Mouse (Mus musculus): Measurements from ENCODE around the gene Vmn1r21. TPM values are rescaled to one million over a fixed set of nuclear protein-coding genes. Genes with fewer than 3 reads are reported as not detected.
A peak's percentile ranks its signal among the peaks of the same experiment; 100 is the strongest.
"Not testable (repeated sequence)": the region's sequence is repeated elsewhere in the genome, so short reads cannot be mapped to it uniquely, and the experiment has no call there.

Gene Vmn1r21
- not detected for total RNA-seq (2022)

DNA sequence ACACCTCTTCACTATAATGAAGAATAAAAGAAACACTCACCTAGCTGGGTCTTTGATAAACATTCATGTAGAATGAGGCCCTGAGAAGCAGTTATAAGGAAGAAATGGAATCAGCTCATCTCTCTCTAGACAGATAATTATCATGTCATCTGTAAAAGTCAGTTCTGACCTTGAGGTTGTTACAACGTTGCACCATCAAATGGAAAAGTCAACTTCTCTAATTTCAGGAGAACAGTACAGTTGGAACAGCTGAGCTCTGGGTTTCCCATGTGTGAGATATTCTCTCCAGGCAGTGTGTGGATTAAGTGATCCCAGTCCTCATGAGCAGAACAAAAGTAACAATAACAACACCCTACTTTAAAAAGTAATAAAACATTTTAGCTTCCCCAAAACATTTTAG lies at the start of gene Vmn1r21:
TSS of gene Vmn1r21 (minus strand) at position 58 of the 400 bp plus-strand sequence.
- no peak for DNase-seq (ENCODE audit: low spot score)

DNA sequence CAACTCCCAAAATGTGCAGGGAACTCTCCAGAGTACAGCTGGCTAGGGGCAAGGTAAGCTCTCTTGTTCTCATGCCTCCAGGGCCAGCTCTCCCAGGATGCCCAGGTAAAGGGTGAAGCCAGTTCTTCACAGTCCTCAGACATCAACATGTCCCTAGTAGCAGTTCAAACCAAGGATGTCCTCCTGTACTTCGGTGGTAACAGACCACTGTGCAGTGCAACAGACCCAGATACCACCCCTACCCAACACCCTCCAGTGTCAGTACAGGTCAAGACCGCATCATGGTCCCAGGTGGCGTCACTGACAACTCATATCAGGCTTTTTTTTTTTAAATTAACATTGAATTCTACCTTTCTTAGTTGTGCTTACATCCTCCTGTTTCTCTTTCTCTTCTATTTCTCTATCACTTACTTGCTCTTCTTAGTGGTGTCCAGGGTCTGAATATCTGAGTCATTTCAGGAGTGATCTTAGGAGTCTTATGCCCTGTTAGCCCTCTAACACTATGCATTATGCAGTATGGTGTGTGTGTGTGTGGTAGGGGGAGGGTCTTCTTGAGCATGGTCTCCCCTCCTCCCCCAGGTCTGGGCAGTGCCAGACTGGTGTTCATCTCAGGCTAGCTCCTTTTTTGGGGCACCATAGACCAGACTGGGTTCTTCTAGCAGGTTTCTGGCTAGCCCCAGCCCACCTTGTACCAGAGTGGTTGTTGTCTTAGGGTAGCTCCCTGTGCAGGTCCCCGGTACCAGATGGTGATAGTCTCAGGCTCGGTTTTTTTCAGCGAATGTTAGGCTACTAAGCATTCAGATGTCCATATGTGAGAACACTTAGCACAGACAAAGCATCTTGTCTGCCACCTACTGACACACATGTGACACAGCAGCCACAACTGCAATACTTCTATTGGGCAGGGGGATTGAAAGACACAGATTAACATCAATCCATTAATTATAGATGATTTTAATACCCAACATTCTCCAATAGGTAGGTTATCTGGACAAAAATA lies 9.2 kb upstream of the Vmn1r21 start:
- peak; percentile 24 for DNase-seq (ENCODE audit: low spot score)

DNA sequence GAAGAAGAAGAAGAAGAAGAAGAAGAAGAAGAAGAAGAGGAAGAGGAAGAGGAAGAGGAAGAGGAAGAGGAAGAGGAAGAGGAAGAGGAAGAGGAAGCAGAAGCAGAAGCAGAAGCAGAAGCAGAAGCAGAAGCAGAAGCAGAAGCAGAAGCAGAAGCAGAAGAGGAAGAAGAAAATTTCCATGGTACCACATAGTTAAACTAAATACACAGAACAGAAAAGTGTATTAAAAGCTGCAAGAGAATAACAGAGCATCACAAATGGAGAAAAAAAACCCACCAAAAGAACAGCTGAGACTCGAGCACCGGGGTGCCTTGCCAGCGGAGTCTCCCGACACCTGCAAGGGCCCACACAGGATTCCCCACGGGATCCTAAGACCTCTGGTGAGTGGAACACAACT lies 1.0 kb upstream of the Vmn1r21 start:
- not testable (repeated sequence) for DNase-seq (ENCODE audit: low spot score)

DNA sequence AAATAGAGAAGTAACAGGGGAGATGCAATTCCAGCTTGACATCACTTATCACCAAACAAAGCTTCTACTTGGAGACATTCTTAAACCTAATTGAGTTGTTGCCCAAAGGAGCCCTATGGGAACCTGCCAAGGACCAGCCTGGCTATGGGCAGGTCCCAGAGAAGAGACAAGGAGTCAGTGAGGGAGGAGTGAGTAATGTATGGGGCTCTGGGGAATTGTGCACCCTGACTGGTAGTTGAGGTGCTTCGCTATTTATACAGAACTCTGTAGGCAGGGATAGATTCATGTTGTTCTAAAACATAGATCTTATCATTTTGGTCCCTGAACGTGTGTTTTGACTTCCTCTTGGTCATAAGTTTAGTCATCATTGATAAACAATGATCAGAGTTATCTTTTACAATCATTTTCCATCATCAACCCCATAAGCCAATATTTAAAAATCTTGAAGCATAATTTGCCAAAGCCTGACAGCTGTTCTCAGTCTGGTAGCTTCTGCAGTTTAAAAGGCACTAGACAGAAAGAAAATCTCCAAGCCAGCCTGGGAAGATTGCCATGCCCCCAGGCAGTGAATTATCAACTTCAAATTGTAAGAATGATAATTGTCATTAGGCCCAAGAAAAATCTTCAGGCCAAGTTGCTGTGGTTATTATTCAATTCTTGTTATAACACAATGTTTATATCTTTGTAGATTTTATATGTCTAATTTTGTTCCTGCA lies 10.3 kb downstream of the Vmn1r21 start:
- no peak for DNase-seq (ENCODE audit: low spot score)

DNA sequence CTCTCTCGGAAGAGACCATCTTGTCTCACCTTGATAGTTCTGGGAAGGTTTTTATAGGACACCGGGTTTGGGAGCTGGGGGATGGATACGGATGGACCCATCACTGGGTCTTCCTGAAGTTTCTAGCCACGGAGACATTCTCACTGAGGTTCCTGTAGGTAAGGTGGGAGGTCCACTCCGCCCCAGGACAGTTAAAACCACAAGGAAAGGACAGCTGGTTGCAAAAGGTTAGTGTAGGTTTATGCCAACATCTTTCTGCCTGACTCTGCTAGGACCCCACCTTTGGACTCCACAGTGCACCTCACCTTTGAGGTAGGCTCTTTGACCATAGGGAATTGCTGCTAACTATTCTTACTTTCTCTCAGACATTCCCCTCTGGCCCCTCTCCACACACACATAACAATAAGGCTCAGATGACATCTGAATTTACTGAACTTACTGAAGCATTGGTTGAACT lies 24.9 kb downstream of the Vmn1r21 start:
- DNase-seq (ENCODE audit: low spot score) = no peak

DNA sequence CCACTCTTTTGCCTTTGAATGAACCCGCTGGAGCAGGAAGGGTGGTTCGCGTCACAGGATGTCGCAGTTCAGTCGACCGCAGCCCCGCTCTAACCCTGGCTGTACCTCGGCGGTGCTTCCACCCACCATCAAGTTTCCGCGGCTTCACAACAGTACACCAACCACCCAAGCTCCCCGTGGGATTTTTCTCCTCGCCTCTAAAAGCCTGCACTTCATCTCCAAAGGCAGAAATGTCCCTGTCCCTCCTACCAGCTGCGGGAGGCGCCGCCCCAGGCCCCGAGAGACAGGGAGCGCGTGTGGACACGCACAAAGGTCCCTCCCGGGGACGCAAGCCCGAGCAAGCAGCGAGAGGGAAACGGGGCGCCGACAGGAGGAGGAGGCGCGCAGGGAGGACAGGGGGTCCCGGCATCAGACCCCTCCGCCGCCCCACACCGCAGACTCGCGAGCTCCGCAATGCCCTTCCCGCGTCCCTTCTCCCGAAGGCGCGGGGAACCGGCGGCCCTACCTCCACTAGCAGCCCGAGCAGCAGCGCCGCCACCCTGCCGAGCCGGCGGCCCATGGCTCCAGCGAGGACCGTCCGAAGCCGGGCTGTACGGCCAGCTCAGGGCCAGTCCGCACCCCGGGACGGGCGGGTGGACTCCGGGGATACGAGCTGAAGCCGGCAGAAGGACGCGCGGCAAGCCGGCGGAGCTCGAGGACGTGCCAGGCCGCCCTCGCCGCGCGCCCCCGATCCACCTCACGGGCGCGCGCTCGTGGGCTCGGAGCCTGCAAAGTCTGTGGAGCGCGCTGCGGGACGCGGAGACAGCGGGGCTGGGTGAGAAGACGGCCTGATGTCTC lies 25.5 kb downstream of the Vmn1r21 start, which contains the start of gene Vopp1:
TSS of gene Vopp1 (minus strand) at position 738 of the 837 bp plus-strand sequence.
- peak; percentile 43 for DNase-seq (ENCODE audit: low spot score)

DNA sequence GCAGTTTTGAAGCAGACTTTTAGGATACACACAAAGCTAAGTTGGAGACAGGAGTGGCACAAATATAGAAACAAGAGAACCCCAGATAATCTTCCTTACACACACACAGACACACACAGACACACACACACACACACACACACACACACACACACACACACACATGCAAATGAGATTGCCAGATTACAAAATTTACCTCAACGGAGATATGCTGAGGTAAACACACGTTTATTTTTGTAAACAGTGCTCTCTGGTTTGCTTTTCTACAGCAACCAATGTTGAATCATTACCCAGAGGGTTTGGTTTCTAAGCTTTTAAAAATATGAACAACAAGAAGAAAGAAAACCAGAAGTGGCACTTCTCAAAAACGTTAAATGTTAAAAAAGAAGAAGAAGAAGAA lies 26.7 kb downstream of the Vmn1r21 start:
- no peak for DNase-seq (ENCODE audit: low spot score)

DNA sequence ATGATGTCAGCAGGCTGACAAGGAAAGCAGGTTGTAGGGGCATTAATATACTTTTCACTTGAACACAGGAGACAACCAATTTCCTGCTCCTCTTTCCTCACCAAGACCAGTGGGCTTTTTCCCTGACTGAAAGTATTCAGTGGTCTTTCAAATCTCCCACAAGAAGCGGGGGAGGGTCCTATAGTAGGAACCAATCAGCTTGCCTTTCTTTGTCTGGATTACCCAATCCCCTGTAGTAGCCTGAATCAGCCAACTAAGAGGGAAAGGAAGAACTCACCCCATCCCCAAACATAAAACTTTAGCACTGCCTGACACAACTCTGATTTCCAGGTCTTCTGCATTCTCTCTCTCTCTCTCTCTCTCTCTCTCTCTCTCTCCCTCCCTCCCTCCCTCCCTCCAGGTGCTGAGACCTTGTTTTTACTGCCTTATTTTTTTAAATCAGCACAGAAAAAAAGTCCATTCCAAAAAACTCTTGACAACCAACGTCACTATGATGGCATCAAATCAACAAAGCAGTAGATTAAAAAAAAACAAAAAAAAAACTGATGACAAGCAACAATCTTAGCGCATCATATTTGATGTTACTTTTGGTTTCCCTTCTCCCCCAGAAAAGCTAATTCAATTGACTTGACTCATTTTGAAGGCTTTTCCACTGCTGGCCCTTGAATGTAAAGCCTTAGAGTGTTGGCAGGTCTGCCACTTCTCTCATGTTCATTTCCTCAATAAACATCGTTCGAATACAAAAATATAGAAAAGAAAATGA lies 27.3 kb downstream of the Vmn1r21 start:
- no peak for DNase-seq (ENCODE audit: low spot score)

DNA sequence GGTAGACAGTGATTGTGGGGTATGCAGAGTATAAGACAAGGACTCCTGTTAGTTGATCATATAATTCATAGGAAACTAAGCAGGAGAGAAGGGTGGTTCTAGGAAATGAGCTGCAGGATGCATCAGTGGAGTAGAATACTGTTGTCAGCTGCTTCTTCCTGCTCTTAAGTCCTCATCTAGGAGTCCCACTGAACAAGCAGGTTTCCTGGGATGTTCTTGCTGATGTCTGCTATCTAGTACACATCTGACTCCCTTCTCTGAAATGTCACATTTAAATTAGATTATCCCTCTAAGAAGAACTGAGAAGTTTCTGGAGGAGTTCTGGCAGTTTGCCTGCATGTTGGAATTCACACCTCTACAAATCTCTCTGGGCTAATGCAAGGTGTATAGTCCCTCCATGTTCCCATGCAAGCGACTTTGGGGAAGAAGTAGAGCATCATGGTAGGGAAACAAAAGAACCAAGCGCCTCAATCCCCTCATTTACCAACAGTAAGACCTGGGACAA lies 35.7 kb downstream of the Vmn1r21 start:
- DNase-seq (ENCODE audit: low spot score) = no peak

DNA sequence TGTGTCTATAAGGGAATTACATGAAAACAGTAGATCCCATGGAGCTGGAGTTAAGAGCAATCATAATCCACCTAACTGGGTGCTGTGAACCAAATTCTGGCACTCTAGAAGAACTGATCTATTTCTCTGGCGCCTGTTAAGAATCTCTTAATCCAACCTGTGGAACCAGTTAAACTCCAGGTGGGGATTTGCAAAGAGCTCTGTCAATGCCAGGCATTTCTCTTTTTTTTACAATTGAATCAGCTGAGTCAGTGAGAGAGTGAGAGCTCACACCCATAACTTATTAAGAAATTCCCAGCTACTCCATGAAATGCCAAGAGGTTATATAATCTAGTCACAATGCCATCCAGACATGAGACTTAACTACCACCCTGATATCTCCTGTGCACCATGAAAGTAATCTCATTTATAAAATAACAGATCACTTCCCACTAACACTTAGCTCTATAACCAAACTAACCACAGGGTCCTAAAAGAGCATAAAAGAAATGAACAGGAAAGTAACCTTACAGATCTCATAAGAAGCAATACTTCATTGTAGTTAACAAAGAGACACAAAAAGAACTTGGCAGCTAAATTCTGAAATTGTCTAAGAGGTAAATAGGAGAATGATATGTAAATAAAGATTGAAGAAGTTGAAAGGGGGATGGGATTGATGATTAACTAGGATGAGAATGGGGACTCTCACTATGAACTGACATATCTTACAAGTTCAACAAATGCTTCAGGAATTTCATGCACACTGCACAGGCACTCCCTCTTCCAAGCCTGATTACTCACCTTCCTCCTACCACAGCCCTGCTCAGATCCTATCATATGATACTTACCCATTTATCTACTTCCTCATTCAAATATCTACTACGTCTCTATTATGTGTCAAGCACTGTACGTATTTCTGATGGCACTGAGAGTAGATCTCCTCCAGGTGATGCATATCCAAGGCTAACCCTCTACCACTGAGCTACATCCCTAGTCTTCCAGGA lies 38.1 kb downstream of the Vmn1r21 start:
- no peak for DNase-seq (ENCODE audit: low spot score)

DNA sequence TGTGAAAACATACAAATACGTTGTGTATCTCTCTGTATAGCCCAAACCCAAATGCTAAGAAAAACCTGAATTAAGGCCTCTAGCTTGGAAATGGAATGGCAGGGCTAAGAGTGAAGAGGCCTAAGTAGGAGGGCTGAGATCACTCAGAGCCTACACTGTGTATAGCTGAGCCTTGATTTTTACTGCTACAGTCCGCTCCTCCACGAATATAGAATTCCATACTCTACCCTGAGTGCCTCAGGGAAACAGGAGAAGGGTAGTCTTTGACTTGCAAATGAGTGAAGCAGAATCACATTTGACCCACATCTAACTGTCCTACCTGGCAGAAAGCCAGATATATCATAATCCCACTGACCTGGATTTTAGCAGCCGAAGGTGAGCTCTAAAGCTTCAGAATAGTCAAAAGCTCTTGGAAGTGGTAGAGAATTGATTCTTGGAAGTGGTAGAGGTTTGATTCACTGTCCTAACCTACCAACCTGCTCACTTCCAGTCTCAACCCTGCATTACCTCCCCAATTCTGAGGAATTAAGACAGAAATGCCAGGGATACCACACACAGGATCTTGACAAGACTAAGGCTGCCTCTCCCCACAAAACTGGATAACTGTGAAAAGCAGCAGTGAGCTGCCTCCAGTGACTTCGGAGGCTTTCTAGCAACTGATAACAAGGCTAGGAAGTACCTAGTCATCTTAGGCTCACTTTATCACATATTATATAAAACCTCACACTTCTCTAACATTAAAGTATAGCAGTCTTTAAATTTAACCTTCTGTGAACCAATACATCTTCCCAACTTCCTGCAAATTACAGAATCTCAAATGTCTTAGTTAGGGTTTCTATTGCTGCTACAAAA lies 44.7 kb downstream of the Vmn1r21 start:
- no peak for DNase-seq (ENCODE audit: low spot score)

DNA sequence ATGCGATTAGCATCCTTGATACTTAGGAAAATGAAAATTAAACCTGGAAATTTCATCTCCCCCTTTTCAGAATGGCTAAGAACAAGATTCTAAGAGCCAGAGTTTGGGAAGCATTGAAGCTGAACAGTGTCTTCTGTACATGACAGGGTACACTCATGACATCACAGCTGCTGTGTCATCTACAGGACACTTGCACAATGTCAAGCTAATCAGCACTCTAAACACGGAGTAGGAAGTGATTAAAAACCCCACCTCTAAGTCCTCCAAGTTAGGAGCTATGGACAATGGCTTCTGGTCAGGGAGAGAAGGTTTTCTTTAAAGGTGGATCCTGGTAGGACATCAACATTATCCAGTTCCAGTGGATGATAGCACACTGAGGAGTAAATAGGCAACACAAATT lies 47.0 kb downstream of the Vmn1r21 start:
- no peak for DNase-seq (ENCODE audit: low spot score)

DNA sequence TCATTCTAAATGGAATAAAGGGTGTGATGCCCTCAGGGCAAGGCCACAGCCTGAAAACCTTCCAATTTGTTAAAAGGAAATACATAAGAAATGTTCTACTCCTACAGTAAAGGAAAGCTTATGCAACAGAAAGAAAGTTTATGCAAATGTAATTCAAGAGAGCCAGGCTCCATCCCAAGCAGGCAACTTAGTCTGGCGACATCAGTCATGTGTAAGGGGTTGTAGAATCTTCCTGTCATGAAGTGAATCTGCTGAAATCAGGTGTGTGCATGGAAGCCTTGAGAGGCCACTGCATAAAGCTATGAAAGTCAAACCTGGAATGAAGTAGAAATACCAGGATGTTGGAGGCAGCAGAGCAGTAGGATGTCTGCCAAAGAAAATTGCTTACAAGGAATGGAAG lies 51.2 kb downstream of the Vmn1r21 start:
- no peak for DNase-seq (ENCODE audit: low spot score)

DNA sequence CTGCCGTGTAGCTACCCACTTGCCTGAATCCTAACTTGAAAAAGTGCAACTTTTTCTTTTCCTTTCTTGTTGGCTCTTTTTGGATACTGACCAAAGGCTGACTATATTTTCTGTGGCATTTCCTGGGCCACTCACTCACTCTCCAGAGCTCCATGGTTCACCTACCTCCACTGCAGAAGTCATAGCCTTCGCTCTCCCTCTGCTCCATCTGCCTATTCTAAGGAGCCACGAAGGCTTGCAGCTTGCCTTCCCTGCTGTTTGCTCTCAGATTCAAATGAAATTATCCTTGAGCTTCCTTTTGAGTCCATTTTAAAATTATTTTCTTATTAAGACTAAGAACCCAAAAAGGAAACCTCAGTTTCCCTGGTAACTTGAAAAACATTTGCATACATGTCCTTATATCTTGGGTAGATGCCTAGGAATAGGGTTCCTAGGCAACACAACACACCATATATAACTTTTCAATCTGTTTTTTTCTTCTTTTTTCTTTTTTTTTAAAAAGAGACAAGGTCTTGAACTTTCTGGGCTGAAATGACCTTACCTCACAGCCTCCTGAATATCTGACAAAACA lies 53.2 kb downstream of the Vmn1r21 start:
- DNase-seq (ENCODE audit: low spot score) = no peak

DNA sequence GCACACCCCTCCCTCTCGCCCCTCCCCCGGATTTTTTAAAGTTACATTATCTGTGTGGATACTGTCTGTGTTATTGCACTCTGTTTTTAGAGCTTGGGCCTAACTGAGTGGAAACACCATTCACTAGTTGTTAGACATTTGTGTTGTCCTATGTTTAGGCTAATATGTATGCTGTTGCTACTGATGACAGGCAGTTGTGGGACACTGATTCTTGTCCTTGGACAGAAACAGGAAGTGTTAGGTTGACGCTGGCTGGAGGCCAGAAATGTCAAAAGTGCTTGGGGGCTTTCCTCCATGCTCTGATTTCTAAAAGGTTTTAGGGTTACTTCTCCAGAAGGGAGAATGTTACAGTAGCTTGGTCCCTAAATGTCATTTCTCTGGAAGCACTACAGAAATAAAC lies 54.3 kb downstream of the Vmn1r21 start:
- DNase-seq (ENCODE audit: low spot score) = no peak

All from heart, adult 8-10 months (tissue).